Mouse (Mus musculus) adrenal gland, adult 10 weeks (tissue): ENCODE results near the gene D8Ertd738e. TPM values are rescaled to one million over a fixed set of nuclear protein-coding genes. Genes with fewer than 3 reads are reported as not detected.

Source experiments
- polyA plus RNA-seq: library from polyadenylated mRNA; stranded (reverse); fragments of 350-450 nt; fragmentation: Illumina TruSeq; extraction: RNeasy Lipid Tissue Mini Kit (QIAGEN cat#74804); gene quantifications from one replicate; pipeline ENCODE4 v1.2.3, GENCODE M21; 2014; ENCODE audit warnings: low read depth, low replicate concordance

The D8Ertd738e gene
- 5.3 TPM for polyA plus RNA-seq

GRCm38 (mm10) chr8:84249257-84250170 lies at the start of gene D8Ertd738e:
Gene D8Ertd738e (minus strand): TSS chr8:84249719.

GRCm38 (mm10) chr8:84269950-84270773 lies 20.6 kb upstream of the D8Ertd738e start, which contains the start of gene Ccdc130:
Gene Ccdc130 (minus strand): TSS chr8:84270380.

GRCm38 (mm10) chr8:84256822-84257610 lies 7.5 kb upstream of the D8Ertd738e start, which contains the start of gene Mri1:
Gene Mri1 (minus strand): TSS chr8:84257326.

GRCm38 (mm10) chr8:84236998-84237473 lies 12.5 kb downstream of the D8Ertd738e start, which contains the start of gene Zswim4:
Gene Zswim4 (minus strand): TSS chr8:84237055.

Other genes starting within 250 kb of the D8Ertd738e start
- not detected for gene 1700067K01Rik, start 248.2 kb downstream of the D8Ertd738e start, polyA plus RNA-seq
- gene 2210011C24Rik, start 237.5 kb downstream of the D8Ertd738e start, polyA plus RNA-seq = not detected
- gene Palm3, start 228.2 kb downstream of the D8Ertd738e start, polyA plus RNA-seq = 0.76 TPM
- gene Il27ra, start 207.1 kb downstream of the D8Ertd738e start, polyA plus RNA-seq = 0.35 TPM
- gene Rln3, start 204.7 kb downstream of the D8Ertd738e start, polyA plus RNA-seq = not detected
- gene Gm10643, start 184.6 kb downstream of the D8Ertd738e start, polyA plus RNA-seq = 2.3 TPM
- 0.64 TPM for gene Rfx1, start 182.9 kb downstream of the D8Ertd738e start, polyA plus RNA-seq
- gene Dcaf15, start 145.0 kb downstream of the D8Ertd738e start, polyA plus RNA-seq = 1.3 TPM
- not detected for gene Podnl1, start 123.7 kb downstream of the D8Ertd738e start, polyA plus RNA-seq
- gene Cc2d1a, start 101.8 kb downstream of the D8Ertd738e start, polyA plus RNA-seq = 0.35 TPM
- gene 4930432K21Rik, start 101.7 kb downstream of the D8Ertd738e start, polyA plus RNA-seq = not detected
- not detected for gene Nanos3, start 64.5 kb downstream of the D8Ertd738e start, polyA plus RNA-seq
- gene Zswim4, start 12.7 kb downstream of the D8Ertd738e start, polyA plus RNA-seq = 0.52 TPM
- gene Mri1, start 7.6 kb upstream of the D8Ertd738e start, polyA plus RNA-seq = 4.1 TPM
- gene Ccdc130, start 20.7 kb upstream of the D8Ertd738e start, polyA plus RNA-seq = 5.3 TPM
- gene Cacna1a, start 138.7 kb upstream of the D8Ertd738e start, polyA plus RNA-seq = 0.52 TPM